Mouse (Mus musculus) lung, postnatal 0 days (tissue): ENCODE results near the gene Gm17581. TPM values are rescaled to one million over a fixed set of nuclear protein-coding genes. Genes with fewer than 3 reads are reported as not detected.
A peak's percentile ranks its signal among the peaks of the same experiment; 100 is the strongest.
"Not testable (repeated sequence)": the region's sequence is repeated elsewhere in the genome, so short reads cannot be mapped to it uniquely, and the experiment has no call there.

Source experiments
- ATAC-seq: fragments of 200-750 bp; cut with Nextera tagmentation; 2 replicates; pipeline ENCODE4 v1.8.0; 2017; ENCODE audit warnings: moderate library complexity
- DNase-seq: peaks from one replicate; pipeline ENCODE4 v3.0.0-alpha.2; 2016; ENCODE audit warnings: low spot score
- H3K27ac ChIP-seq: fragments of 300-500 bp; sonication (generic); 2 replicates; pipeline ENCODE4 v1.5.1; 2014; ENCODE audit warnings: antibody characterized with exemption, mild to moderate bottlenecking, low read length, mixed read lengths
- H3K27me3 ChIP-seq: fragments of 300-500 bp; sonication (generic); replicated peaks from 2 replicates; pipeline ENCODE4 v1.6.1; 2014; ENCODE audit warnings: low read length, mixed read lengths; ENCODE audit not compliant: insufficient read depth
- H3K36me3 ChIP-seq: fragments of 300-500 bp; sonication (generic); 2 replicates; pipeline ENCODE4 v1.6.1; 2014; ENCODE audit warnings: low read length, mixed read lengths; ENCODE audit not compliant: insufficient read depth
- H3K4me1 ChIP-seq: fragments of 300-500 bp; sonication (generic); 2 replicates; pipeline ENCODE4 v1.6.1; 2014; ENCODE audit warnings: antibody characterized with exemption, low read depth, low read length, mixed read lengths; ENCODE audit not compliant: insufficient read depth
- H3K4me2 ChIP-seq: fragments of 300-500 bp; sonication (generic); replicated peaks from 2 replicates; pipeline ENCODE4 v1.6.1; 2014; ENCODE audit warnings: low read depth, mild to moderate bottlenecking, low read length, moderate library complexity, mixed read lengths
- H3K4me3 ChIP-seq: fragments of 300-500 bp; sonication (generic); 2 replicates; pipeline ENCODE4 v1.5.1; 2014; ENCODE audit warnings: low read depth, low read length
- H3K9ac ChIP-seq: fragments of 300-500 bp; sonication (generic); replicated peaks from 2 replicates; pipeline ENCODE4 v1.6.1; 2014; ENCODE audit warnings: low read depth, mild to moderate bottlenecking
- H3K9me3 ChIP-seq: fragments of 300-500 bp; sonication (generic); 2 replicates; pipeline ENCODE4 v1.6.1; 2016; ENCODE audit warnings: low read length, mixed read lengths
- CTCF ChIP-seq: IDR thresholded peaks from 2 replicates; pipeline ENCODE4 v1.5.1; 2016; ENCODE audit warnings: antibody characterized with exemption, mild to moderate bottlenecking
- EP300 ChIP-seq: IDR thresholded peaks from 2 replicates; pipeline ENCODE4 v1.6.1; 2016; ENCODE audit warnings: antibody characterized with exemption, mild to moderate bottlenecking, control low read depth
- WGBS: fragments of 180-500 bp; shearing (Covaris S2); extraction: QIAGEN DNeasy Blood & Tissue Kit; methylation state at CpG from one replicate; pipeline ENCODE4 v1.1.7; 2014; 5-methylcytosine and 5-hydroxymethylcytosine counted together
- polyA plus RNA-seq: library from polyadenylated mRNA; unstranded; fragments of >200 nt; fragmentation: Nextera tagmentation; extraction: Ambion mirVana; gene quantifications from 2 replicates; pipeline ENCODE4 v1.2.1, GENCODE M21; 2015

The Gm17581 gene
- not detected in 2 replicates for polyA plus RNA-seq

GRCm38 (mm10) chr2:155735766-155736165, at the start of gene Gm17581:
TSS of gene Gm17581 (minus strand) at chr2:155735866.
- not testable (repeated sequence) for ATAC-seq, H3K27ac ChIP-seq, H3K9ac ChIP-seq, DNase-seq, H3K36me3 ChIP-seq, H3K4me1 ChIP-seq, H3K9me3 ChIP-seq, H3K4me3 ChIP-seq, H3K27me3 ChIP-seq, H3K4me2 ChIP-seq
- 91% methylated on average over 5 of the region's 5 CpGs for WGBS

- Histone ChIP-seq H3K4me3 (no peak overlapping the region), H3K9ac (no peak overlapping the region), H3K36me3 (no peaks in the 10 kb centered on the region), H3K4me2 (no peak overlapping the region), H3K9me3 (no peaks in the 10 kb centered on the region), H3K4me1 (no peaks in the 10 kb centered on the region), H3K27me3 (no peaks in the 10 kb centered on the region), H3K27ac (no peak overlapping the region)
- no peak for DNase-seq
- no peak for ATAC-seq
- WGBS: 56% methylated on average over 6 of the region's 6 CpGs
- TF ChIP-seq EP300 (no peak), CTCF (no peak)
Observed at GRCm38 (mm10) chr2:155784534-155784933, 48.9 kb upstream of the Gm17581 start.

DNA sequence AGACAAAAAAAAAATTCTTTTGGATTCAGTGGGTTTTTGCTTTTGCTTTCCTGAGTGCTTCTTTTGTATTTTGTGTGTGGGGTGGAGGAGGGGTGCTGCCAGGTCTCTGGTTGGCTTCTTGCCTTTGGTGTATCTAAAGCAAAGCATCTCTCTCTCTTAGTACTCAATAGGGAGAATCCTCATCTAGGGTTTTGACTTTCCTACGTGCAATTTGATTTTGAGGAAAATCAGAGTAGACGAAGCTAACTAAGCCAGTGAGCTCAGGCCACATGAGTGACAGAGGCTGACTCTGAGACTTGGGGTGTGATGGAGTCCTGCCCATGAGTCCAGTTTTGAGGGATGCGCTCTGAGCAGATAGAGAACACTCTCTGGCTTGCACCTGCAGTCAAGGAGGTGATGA, 43.8 kb upstream of the Gm17581 start:
- no peak overlapping the region for H3K9ac ChIP-seq
- no peaks in the 10 kb centered on the region for H3K4me1 ChIP-seq
- no peaks in the 10 kb centered on the region for H3K9me3 ChIP-seq
- DNase-seq (no peak), ATAC-seq (no peak)
- WGBS: 82% methylated on average over 3 of the region's 3 CpGs
- no peak overlapping the region for H3K4me2 ChIP-seq
- H3K27ac ChIP-seq: no peak overlapping the region
- no peaks in the 10 kb centered on the region for H3K36me3 ChIP-seq
- TF ChIP-seq CTCF (no peak), EP300 (no peak)
- H3K27me3 ChIP-seq: peaks cover 14% of the 10 kb centered on the region
- H3K4me3 ChIP-seq: no peak overlapping the region

GRCm38 (mm10) chr2:155779066-155779465, 43.4 kb upstream of the Gm17581 start:
- DNase-seq (peak; percentile 21), ATAC-seq (peak; percentile 31)
- 42% methylated on average over 7 of the region's 7 CpGs for WGBS
- H3K27me3 ChIP-seq: peaks cover 19% of the 10 kb centered on the region
- H3K36me3 ChIP-seq: no peaks in the 10 kb centered on the region
- no peaks in the 10 kb centered on the region for H3K4me1 ChIP-seq
- no peak overlapping the region for H3K9ac ChIP-seq
- TF ChIP-seq CTCF (no peak), EP300 (no peak)
- H3K4me3 ChIP-seq: no peak overlapping the region
- H3K4me2 ChIP-seq: no peak overlapping the region
- H3K27ac ChIP-seq: no peak overlapping the region
- no peaks in the 10 kb centered on the region for H3K9me3 ChIP-seq

- Histone ChIP-seq H3K27ac (no peak overlapping the region), H3K9me3 (no peaks in the 10 kb centered on the region), H3K4me1 (no peaks in the 10 kb centered on the region), H3K4me2 (no peak overlapping the region), H3K9ac (no peak overlapping the region), H3K36me3 (no peaks in the 10 kb centered on the region), H3K27me3 (peaks cover 27% of the 10 kb centered on the region), H3K4me3 (no peak overlapping the region)
- DNase-seq (no peak), ATAC-seq (no peak)
- 59% methylated on average over 6 of the region's 6 CpGs for whole genome bisulfite sequencing
- TF ChIP-seq EP300 (no peak), CTCF (no peak)
Observed at GRCm38 (mm10) chr2:155778004-155778403, 42.3 kb upstream of the Gm17581 start.

GRCm38 (mm10) chr2:155777688-155777985, 42.0 kb upstream of the Gm17581 start:
- H3K9ac ChIP-seq: no peak overlapping the region
- DNase-seq (no peak), ATAC-seq (no peak)
- peaks cover 27% of the 10 kb centered on the region for H3K27me3 ChIP-seq
- no peak overlapping the region for H3K4me3 ChIP-seq
- WGBS: 77% methylated on average over 4 of the region's 4 CpGs
- H3K9me3 ChIP-seq: no peaks in the 10 kb centered on the region
- no peaks in the 10 kb centered on the region for H3K36me3 ChIP-seq
- no peak overlapping the region for H3K4me2 ChIP-seq
- no peaks in the 10 kb centered on the region for H3K4me1 ChIP-seq
- TF ChIP-seq CTCF (no peak), EP300 (no peak)
- H3K27ac ChIP-seq: no peak overlapping the region
